Mouse (Mus musculus) neural tube, embryonic 15.5 days (tissue): ENCODE measurements around the gene Akr1d1. TPM values are rescaled to one million over a fixed set of nuclear protein-coding genes. Genes with fewer than 3 reads are reported as not detected.
A peak's percentile ranks its signal among the peaks of the same experiment; 100 is the strongest.

Experiments used
- ATAC-seq: fragments of 200-750 bp; cut with Nextera tagmentation; 2 replicates; pipeline ENCODE4 v1.8.0; 2017; ENCODE audit warnings: mild to moderate bottlenecking, moderate TSS enrichment, moderate library complexity; ENCODE audit not compliant: low FRiP score
- H3K27ac ChIP-seq: fragments of 300-500 bp; sonication (generic); replicated peaks from 2 replicates; pipeline ENCODE4 v1.5.1; 2015; ENCODE audit warnings: mild to moderate bottlenecking, inconsistent platforms
- H3K27me3 ChIP-seq: fragments of 300-500 bp; sonication (generic); replicated peaks from 2 replicates; pipeline ENCODE4 v1.6.1; 2015; ENCODE audit warnings: inconsistent platforms
- H3K36me3 ChIP-seq: fragments of 300-500 bp; sonication (generic); 2 replicates; pipeline ENCODE4 v1.6.1; 2015; ENCODE audit warnings: inconsistent platforms
- H3K4me1 ChIP-seq: fragments of 300-500 bp; sonication (generic); 2 replicates; pipeline ENCODE4 v1.6.1; 2015; ENCODE audit warnings: inconsistent platforms
- H3K4me2 ChIP-seq: fragments of 300-500 bp; sonication (generic); 2 replicates; pipeline ENCODE4 v1.6.1; 2015; ENCODE audit warnings: inconsistent platforms, mild to moderate bottlenecking, moderate library complexity
- H3K4me3 ChIP-seq: fragments of 300-500 bp; sonication (generic); replicated peaks from 2 replicates; pipeline ENCODE4 v1.5.1; 2015; ENCODE audit warnings: mild to moderate bottlenecking, inconsistent platforms
- H3K9ac ChIP-seq: fragments of 300-500 bp; sonication (generic); replicated peaks from 2 replicates; pipeline ENCODE4 v1.6.1; 2015; ENCODE audit warnings: mild to moderate bottlenecking, inconsistent platforms
- H3K9me3 ChIP-seq: fragments of 300-500 bp; sonication (generic); replicated peaks from 2 replicates; pipeline ENCODE4 v1.6.1; 2016; ENCODE audit warnings: inconsistent platforms
- WGBS: fragments of 180-500 bp; shearing (Covaris S2); methylation state at CpG from one replicate; pipeline ENCODE4 v1.1.7; 2015; ENCODE audit warnings: mixed read lengths; 5-methylcytosine and 5-hydroxymethylcytosine counted together
- polyA plus RNA-seq: library from polyadenylated mRNA; unstranded; fragments of >200 nt; fragmentation: Nextera tagmentation; extraction: Ambion mirVana; gene quantifications from 2 replicates; pipeline ENCODE4 v1.2.1, GENCODE M21; 2015

Gene Akr1d1
- polyA plus RNA-seq, 1 experiment from 2014 or later: not detected

DNA sequence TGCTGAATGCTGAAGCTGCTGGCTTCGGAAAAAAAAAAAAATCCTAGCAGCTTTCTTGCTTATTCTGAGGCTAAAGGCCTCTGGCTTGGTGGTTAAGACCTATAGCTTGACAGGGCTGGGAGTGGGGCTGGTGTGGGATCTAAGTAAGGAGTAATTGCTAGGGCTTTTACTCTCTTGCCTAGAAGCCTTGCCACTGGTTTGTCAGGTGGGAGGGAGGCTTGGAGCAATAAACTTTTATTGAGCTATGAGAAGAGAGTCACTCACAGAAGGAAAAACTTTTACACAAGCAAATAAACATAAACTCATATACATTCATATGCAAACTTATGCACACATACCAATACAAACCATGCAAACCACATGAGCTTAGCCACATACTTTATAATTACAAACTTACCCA is 42.0 kb downstream of the Akr1d1 start:
- Histone ChIP-seq H3K4me1 (no peaks in the 10 kb centered on the region), H3K4me3 (no peak overlapping the region), H3K36me3 (no peaks in the 10 kb centered on the region), H3K9ac (no peak overlapping the region), H3K27me3 (no peaks in the 10 kb centered on the region), H3K27ac (no peak overlapping the region), H3K4me2 (no peak overlapping the region), H3K9me3 (no peaks in the 10 kb centered on the region)
- 23% methylated on average over 1 of the region's 1 CpGs for WGBS
- ATAC-seq: no peak

DNA sequence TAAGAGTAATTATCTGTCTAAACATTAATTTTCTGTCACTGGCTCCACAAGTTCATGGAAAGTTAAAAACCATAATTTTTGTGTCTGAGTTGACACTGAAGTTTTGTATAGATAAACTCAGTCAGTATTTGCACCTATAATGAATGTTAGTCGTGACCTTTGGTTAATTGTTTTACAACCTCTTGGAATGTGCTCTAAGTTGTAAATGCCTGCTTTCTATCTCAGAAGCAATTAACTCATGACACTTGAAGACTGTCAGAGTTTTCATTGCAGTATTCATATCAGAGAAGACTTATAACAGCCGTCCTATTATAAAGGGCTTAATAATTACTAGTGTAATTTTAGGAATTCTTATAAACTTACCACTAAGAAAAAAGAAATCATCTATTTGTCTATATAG is 43.0 kb downstream of the Akr1d1 start:
- 22% methylated on average over 2 of the region's 2 CpGs for WGBS
- Histone ChIP-seq H3K9me3 (no peaks in the 10 kb centered on the region), H3K27ac (no peak overlapping the region), H3K36me3 (no peaks in the 10 kb centered on the region), H3K4me1 (no peaks in the 10 kb centered on the region), H3K4me2 (no peak overlapping the region), H3K27me3 (no peaks in the 10 kb centered on the region), H3K9ac (no peak overlapping the region), H3K4me3 (no peak overlapping the region)
- ATAC-seq: no peak

DNA sequence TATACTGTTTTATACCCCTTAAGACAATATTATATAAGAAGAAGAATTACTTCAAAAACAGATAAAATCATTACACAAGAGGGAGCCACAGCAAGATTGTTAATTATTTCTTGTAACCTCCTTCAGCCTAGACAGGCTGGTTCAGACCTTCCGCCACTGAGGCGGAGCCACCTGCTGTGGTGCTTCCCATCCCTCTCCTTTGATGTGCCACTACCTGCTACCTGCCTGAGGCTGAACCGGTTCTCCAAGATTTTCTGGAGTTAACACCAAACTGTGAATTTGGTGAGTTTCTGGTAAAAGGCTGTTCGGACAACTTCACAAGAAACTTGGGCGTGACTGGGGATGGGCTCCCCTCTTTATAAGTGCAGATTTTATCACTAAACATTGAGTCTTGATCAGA is 50.5 kb downstream of the Akr1d1 start:
- H3K27ac ChIP-seq: no peak overlapping the region
- H3K27me3 ChIP-seq: no peaks in the 10 kb centered on the region
- 75% methylated on average over 5 of the region's 5 CpGs for WGBS
- H3K9me3 ChIP-seq: no peaks in the 10 kb centered on the region
- H3K4me1 ChIP-seq: 0 out of 2 replicates have a peak, but pooled peaks cover 4% of the 10 kb centered on the region
- no peak for ATAC-seq
- H3K9ac ChIP-seq: no peak overlapping the region
- H3K4me2 ChIP-seq: no peak overlapping the region
- H3K4me3 ChIP-seq: no peak overlapping the region
- no peaks in the 10 kb centered on the region for H3K36me3 ChIP-seq

DNA sequence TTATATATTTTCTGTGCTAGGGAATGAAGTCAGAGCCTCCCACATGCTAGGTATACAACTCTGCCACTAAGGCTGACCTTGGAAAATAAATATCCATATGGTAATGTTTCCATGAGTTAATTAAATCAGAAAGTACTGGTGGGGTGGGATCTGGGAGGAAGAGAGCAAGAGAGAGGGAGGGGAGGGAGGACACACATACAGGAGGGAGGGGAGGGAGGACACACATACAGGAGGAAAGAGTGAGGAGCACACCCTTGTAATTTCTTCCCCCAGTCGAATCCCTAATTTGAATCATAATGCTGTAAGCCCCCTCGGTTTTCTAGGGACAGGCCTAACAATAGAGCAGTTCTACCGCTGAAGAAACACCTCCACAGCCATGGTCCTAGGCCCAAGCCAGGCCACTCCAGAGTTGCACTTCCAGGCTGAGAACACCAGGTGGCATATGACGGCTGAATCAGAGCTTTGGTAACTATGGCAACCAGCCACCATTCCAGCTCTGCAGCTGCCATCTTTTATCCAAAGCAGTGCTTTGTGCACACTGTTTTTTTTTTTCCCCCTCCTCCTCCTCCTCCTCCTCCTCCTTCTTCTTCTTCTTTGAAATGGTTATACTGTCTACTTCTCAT is 59.5 kb downstream of the Akr1d1 start:
- WGBS: 5% methylated on average over 4 of the region's 4 CpGs
- H3K27ac ChIP-seq: peak overlapping the region; percentile 72
- no peaks in the 10 kb centered on the region for H3K9me3 ChIP-seq
- no peak overlapping the region for H3K9ac ChIP-seq
- no peak overlapping the region for H3K4me2 ChIP-seq
- H3K4me3 ChIP-seq: no peak overlapping the region
- no peaks in the 10 kb centered on the region for H3K27me3 ChIP-seq
- ATAC-seq: peak; percentile 88
- H3K4me1 ChIP-seq: peaks cover 26% of the 10 kb centered on the region
- H3K36me3 ChIP-seq: no peaks in the 10 kb centered on the region

DNA sequence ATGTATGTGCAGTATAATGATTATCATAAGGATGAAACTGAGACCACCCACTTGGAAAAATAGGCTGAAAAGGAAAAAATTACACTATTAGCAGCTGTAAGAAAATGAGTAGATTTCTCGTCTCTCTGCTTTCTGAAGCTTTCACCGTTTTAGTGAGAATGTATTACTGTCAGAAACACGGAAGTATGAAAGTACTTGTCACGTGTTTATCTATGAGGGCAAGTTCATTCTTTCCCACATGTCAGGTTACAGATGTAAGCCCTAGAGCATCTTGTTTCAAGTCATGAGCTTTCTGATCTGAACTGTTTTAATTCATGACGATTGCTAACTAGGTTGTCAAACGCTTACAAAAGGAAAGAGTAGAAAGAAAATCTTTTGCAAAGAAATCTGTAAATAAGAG is 60.8 kb downstream of the Akr1d1 start:
- Histone ChIP-seq H3K27me3 (no peaks in the 10 kb centered on the region), H3K4me2 (no peak overlapping the region), H3K4me1 (peaks cover 26% of the 10 kb centered on the region), H3K4me3 (no peak overlapping the region), H3K9ac (no peak overlapping the region), H3K27ac (no peak overlapping the region), H3K9me3 (no peaks in the 10 kb centered on the region), H3K36me3 (no peaks in the 10 kb centered on the region)
- ATAC-seq: no peak
- WGBS: 83% methylated on average over 6 of the region's 6 CpGs

DNA sequence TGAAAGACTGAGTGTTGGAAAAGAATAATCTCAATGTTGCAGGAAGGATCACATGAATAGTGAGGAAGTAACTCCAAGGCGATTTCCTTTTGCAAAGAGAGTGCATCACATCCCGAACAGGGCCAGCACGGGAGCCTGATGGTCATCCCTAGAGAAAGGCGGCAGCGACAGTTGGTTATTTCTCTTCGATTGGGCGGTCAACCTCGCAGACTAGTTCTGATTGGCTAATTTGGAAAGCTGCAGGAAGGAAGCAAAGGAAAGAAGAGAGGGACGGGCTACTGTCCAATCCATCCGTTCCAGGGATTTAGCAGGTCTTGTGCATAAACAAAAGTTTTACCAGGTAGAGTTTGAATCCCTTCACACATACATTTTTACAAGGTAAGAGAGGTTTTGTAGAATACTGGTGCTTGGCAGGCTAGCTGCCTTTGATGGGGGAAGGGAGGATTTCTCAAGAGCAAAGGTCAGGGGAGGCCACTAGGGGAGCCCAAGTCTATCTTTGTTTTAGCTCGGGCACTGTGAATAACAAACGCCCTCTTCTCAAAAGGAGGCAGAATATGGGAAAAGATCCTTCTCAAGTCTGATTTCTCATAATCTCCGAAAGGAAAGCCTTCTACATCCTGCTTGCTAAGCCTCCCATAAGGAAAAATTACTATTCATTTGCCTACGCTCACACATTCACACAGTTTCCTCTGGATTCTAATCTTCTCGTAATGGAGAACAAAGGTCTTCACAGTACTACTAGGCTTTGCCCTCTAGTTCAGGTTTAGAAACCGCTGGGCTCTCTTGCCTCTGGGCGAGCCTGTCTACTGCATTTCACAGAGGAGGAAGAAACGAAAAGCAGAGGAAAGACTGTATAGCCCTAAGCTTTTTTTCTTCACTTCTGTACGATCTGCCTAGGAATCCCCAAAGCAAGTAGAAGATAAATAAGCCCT is 62.4 kb downstream of the Akr1d1 start:
- Histone ChIP-seq H3K36me3 (no peaks in the 10 kb centered on the region), H3K4me1 (peaks cover 26% of the 10 kb centered on the region), H3K9me3 (no peaks in the 10 kb centered on the region), H3K9ac (no peak overlapping the region), H3K27ac (peak overlapping the region; percentile 77), H3K27me3 (no peaks in the 10 kb centered on the region), H3K4me3 (peak overlapping the region; percentile 18; the same call in 1 of the 2 replicates), H3K4me2 (peak overlapping the region; percentile 36)
- ATAC-seq: peak; percentile 71
- WGBS: 40% methylated on average over 19 of the region's 19 CpGs

DNA sequence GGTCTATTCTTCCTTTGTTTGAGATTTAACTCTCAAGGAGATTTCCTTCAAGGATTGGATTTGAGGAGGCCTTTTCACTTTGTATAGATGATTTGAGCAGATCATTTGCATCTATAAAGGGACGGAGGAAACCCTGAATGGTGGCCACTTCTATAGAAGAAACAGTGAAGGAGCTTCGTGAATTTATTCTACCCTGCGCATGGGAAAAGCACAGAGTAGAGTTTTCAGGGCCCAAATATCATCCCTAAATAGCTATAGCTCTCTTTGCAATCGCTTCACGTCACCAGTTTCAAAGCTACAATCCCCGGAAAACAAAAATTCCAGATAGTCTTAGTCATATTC is 63.0 kb downstream of the Akr1d1 start:
- Histone ChIP-seq H3K9ac (no peak overlapping the region), H3K27me3 (no peaks in the 10 kb centered on the region), H3K9me3 (no peaks in the 10 kb centered on the region), H3K4me3 (no peak overlapping the region), H3K36me3 (no peaks in the 10 kb centered on the region), H3K27ac (peak overlapping the region; percentile 77), H3K4me2 (peak overlapping the region; percentile 36; the same call in 1 of the 2 replicates), H3K4me1 (peaks cover 26% of the 10 kb centered on the region)
- ATAC-seq: no peak
- WGBS: 26% methylated on average over 6 of the region's 6 CpGs

DNA sequence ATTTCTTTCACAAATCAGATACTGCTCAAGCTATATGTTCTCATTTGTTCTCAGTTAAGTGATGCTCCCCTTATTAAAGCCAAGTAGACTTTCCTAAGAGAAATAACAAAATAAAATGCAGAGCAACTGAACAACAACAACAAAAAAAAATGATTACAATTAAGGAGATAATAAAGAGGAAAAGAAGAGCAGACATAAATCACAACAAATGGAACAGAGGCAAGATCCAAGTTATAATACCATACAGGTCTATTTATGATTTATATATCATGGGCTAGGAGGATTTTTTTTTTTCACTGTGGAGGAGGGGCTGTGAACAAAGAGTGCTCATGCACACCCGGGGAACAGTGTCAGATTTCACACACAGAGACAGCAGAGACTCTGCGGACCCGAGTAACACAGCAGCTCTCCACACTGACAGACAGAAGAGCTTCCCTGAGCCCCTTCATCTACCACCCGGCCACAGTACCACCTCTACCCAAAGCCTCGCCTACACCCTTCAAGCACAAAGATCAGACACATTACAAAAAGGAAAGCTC is 63.6 kb downstream of the Akr1d1 start:
- Histone ChIP-seq H3K9ac (no peak overlapping the region), H3K4me1 (peaks cover 26% of the 10 kb centered on the region), H3K36me3 (no peaks in the 10 kb centered on the region), H3K27ac (peak overlapping the region; percentile 71), H3K4me2 (no peak overlapping the region), H3K4me3 (no peak overlapping the region), H3K27me3 (no peaks in the 10 kb centered on the region), H3K9me3 (no peaks in the 10 kb centered on the region)
- WGBS: 18% methylated on average over 5 of the region's 5 CpGs
- ATAC-seq: no peak

DNA sequence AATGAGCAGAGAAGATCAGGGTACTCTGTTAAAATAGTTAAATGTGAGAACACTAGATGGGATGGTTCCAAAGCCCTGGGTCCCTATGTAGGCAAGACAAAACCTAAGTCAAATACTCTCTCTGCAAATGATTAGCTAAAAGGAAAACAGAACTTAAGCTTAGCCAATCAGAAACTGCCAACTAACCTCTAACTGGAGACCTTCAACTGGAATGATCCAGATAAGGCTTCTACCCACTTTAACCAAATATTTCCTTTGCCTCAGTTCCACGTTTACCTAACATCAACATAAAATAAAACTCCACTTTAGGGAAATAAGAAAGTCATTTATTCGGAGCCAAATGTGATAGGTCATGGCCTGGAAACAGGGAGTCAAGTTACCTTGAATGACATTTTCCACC is 67.1 kb downstream of the Akr1d1 start:
- no peak overlapping the region for H3K4me3 ChIP-seq
- no peaks in the 10 kb centered on the region for H3K36me3 ChIP-seq
- no peak overlapping the region for H3K9ac ChIP-seq
- no peak for ATAC-seq
- H3K4me1 ChIP-seq: peaks cover 15% of the 10 kb centered on the region
- H3K4me2 ChIP-seq: no peak overlapping the region
- no peaks in the 10 kb centered on the region for H3K9me3 ChIP-seq
- H3K27ac ChIP-seq: no peak overlapping the region
- 84% methylated on average over 2 of the region's 2 CpGs for WGBS
- no peaks in the 10 kb centered on the region for H3K27me3 ChIP-seq

DNA sequence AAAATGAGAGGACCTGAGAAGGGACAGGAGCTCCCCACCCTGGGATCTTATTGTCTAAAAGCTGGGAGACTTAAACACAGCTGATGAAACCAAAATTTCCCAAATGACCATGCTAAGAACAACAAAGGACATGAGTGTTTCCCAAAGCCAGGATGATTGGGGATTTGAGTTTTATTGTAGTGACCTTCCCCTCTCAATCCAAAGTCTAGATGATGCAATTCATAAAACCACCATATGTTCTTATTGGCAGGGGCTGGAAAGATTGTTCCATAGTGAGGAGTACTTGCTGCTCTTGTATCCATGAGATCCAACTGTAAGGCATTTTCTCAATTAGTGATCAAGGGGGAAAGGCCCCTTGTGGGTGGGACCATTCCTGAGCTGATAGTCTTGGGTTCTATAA is 68.1 kb downstream of the Akr1d1 start:
- H3K4me1 ChIP-seq: peaks cover 5% of the 10 kb centered on the region
- no peak overlapping the region for H3K4me2 ChIP-seq
- H3K27me3 ChIP-seq: no peaks in the 10 kb centered on the region
- no peaks in the 10 kb centered on the region for H3K9me3 ChIP-seq
- H3K36me3 ChIP-seq: no peaks in the 10 kb centered on the region
- no peak overlapping the region for H3K4me3 ChIP-seq
- no peak for ATAC-seq
- H3K27ac ChIP-seq: no peak overlapping the region
- no peak overlapping the region for H3K9ac ChIP-seq

DNA sequence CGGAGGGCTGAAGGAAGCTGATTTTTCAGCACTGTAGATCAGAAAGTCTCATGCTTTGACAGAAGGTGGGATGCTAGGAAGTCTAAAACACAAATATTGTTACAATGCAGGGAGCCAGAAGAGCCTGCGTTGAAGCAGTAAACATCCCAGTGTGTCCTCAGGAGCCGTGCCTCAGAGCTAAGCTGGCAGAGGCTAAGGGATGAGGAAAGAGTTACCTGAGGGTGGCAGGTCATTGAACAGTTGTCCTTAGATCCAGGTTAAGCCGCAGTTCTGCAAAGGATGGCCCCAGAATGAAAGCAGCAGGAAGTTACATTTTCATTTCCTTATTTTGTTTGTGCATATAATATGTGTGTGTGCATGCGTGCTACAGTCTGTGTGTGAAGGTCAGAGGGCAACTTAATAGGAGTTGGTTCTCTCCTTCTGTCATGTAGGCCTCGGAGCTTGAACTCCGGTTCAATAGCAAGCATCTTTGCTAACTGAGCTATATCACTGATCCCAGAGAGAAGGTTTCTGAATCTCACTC is 71.1 kb downstream of the Akr1d1 start:
- no peaks in the 10 kb centered on the region for H3K4me1 ChIP-seq
- H3K36me3 ChIP-seq: no peaks in the 10 kb centered on the region
- no peaks in the 10 kb centered on the region for H3K9me3 ChIP-seq
- ATAC-seq: no peak
- no peak overlapping the region for H3K27ac ChIP-seq
- no peak overlapping the region for H3K9ac ChIP-seq
- 83% methylated on average over 7 of the region's 7 CpGs for WGBS
- no peak overlapping the region for H3K4me2 ChIP-seq
- H3K27me3 ChIP-seq: no peaks in the 10 kb centered on the region
- no peak overlapping the region for H3K4me3 ChIP-seq
